Mouse (Mus musculus) monocyte, adult 2 months (primary cell): ENCODE measurements around the gene Snap91.

ENCODE experiments used
- DNase-seq, 2 experiments: peaks; one replicate each; pipeline ENCODE4 v3.0.0; 2022; ENCODE audit warnings: low spot score in 2 of 2, low read depth in 1 of 2

The Snap91 gene

GRCm38 (mm10) chr9:86880113-86880972 lies at the start of gene Snap91:
Gene Snap91, minus strand, starts transcription at chr9:86880654.
- DNase-seq = no peak

- DNase-seq = no peak
Observed at GRCm38 (mm10) chr9:86926519-86926918, 46.1 kb upstream of the Snap91 start.

- DNase-seq = no peak
Observed at GRCm38 (mm10) chr9:86925688-86926087, 45.2 kb upstream of the Snap91 start.

GRCm38 (mm10) chr9:86922430-86922829 lies 42.0 kb upstream of the Snap91 start:
- DNase-seq = no peak

GRCm38 (mm10) chr9:86916543-86916942 lies 36.1 kb upstream of the Snap91 start:
- DNase-seq = no peak

GRCm38 (mm10) chr9:86899502-86900199 lies 19.2 kb upstream of the Snap91 start:
- DNase-seq = no peak

GRCm38 (mm10) chr9:86879216-86880112 lies 990 bp downstream of the Snap91 start:
- no peak for DNase-seq

GRCm38 (mm10) chr9:86878716-86879115 lies 1.7 kb downstream of the Snap91 start:
- DNase-seq = no peak

- no peak for DNase-seq
Observed at GRCm38 (mm10) chr9:86873681-86874080, 6.8 kb downstream of the Snap91 start.

- DNase-seq = no peak
Observed at GRCm38 (mm10) chr9:86869586-86870338, 10.7 kb downstream of the Snap91 start.

- DNase-seq = no peak
Observed at GRCm38 (mm10) chr9:86858101-86858500, 22.4 kb downstream of the Snap91 start.

GRCm38 (mm10) chr9:86857626-86858025 lies 22.8 kb downstream of the Snap91 start:
- DNase-seq = no peak

GRCm38 (mm10) chr9:86852861-86853260 lies 27.6 kb downstream of the Snap91 start:
- DNase-seq = no peak

GRCm38 (mm10) chr9:86851689-86852088 lies 28.8 kb downstream of the Snap91 start:
- no peak for DNase-seq

- no peak for DNase-seq
Observed at GRCm38 (mm10) chr9:86850452-86851207, 29.8 kb downstream of the Snap91 start.

GRCm38 (mm10) chr9:86843747-86844353 lies 36.6 kb downstream of the Snap91 start:
- no peak for DNase-seq

- no peak for DNase-seq
Observed at GRCm38 (mm10) chr9:86829792-86830191, 50.7 kb downstream of the Snap91 start.

GRCm38 (mm10) chr9:86829034-86829433 lies 51.4 kb downstream of the Snap91 start:
- DNase-seq = no peak

GRCm38 (mm10) chr9:86819366-86819765 lies 61.1 kb downstream of the Snap91 start:
- no peak for DNase-seq
